Mouse (Mus musculus) left cerebral cortex, postnatal 36 days (tissue): ENCODE data around the gene Prss29. TPM values are rescaled to one million over a fixed set of nuclear protein-coding genes. Genes with fewer than 3 reads are reported as not detected.

ENCODE experiments used
- DNase-seq, 2 experiments: peaks; one replicate each; pipeline ENCODE4 v3.0.0; 2021 to 2022; ENCODE audit warnings: low spot score in 2 of 2, mixed read lengths in 1 of 2
- intact Hi-C: fragments of 180-260 bp; cut with DNase I; formaldehyde crosslinking; loops from one replicate; pipeline ENCODE4 v1.15.1; 2025
- total RNA-seq, 2 experiments: library from RNA; stranded (reverse); gene quantifications; 2 replicates each; pipeline ENCODE4 v1.2.3; 2021

The Prss29 gene
- total RNA-seq, 2 experiments from 2014 or later, result not detected

DNA sequence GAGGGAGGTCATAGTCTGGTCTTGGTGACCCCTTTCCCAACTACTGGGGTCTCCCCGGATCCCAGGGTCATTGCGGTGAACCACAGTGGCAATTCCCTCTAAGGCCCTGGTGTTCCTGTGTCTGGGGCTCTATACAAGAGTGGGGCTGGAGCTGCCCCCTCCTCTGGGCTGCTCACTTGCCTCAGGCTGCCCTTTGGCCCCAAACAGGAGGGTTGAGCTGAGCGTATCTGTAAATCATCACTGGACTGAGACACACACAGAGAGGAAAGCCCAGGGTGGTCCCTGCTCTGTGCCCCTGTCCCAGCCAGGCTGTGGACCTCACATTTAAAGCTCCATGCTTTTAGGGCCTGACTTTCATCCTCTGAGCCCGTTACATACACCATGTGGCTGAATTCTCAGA, 19.8 kb downstream of the Prss29 start:
- no peak for DNase-seq
- intact Hi-C loops, result no loop called here

DNA sequence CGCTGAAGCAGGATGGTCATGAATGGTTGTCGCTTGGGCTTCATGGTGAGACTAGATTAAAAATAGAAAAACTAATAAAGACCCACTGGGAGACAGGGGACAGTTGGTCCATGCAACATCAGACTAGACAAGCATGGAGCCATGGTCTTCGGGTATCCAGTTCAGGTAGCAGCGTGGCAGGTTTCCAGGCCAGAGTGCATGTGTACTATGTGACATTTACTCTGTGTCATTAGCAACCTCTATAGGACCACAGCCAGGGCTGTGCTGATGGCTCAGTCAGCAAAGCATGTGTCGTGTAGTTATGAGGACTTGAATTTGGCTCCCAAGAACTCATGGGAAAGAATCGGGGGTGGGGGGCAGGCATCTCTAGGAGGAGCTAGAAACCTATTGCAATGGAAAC, 21.5 kb downstream of the Prss29 start:
- no peak for DNase-seq
- intact Hi-C loops, result no loop called here

DNA sequence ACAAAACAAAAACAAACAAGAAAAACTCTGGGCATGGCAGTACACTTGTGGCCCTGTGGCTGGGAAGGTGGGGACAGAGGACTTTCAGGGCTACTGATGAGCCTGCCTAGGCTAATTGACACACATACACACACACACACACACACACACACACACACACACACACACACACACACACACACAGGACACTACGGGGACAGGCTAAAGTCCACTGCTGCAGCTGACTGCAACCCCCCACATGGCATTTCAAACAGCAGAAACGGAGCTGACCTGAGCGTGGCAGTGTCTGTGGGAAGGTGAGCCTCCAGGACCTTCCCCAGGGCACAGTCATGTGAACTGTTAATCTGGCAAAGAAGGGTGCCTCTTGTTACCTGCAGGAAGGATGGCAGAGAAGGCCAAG, 23.0 kb downstream of the Prss29 start:
- intact Hi-C loops, result no loop called here
- no peak for DNase-seq

DNA sequence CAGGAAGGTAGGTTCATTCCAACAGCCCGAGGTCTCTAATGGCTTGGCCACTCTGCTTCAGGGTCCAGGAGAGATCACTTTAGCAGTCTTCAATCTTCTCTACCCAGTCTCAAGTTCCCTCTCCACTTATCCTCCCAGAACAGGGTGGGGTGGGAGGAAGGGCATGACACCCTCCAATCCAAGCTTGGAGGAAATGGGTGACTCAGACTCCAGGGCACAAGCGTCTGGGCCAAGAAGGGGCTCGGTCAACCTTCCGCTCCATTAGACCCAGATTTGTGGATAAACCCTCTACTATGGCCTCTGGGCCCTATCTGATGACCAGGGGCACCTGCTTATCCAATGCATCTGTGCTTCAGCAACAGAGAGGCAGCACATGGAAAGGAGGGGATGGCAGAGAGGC, 27.0 kb downstream of the Prss29 start, which contains the start of gene Tpsab1:
Gene Tpsab1, minus strand, starts transcription at position 101 of the 400 bp plus-strand sequence.
- DNase-seq, result no peak
- intact Hi-C loops, result no loop called here

DNA sequence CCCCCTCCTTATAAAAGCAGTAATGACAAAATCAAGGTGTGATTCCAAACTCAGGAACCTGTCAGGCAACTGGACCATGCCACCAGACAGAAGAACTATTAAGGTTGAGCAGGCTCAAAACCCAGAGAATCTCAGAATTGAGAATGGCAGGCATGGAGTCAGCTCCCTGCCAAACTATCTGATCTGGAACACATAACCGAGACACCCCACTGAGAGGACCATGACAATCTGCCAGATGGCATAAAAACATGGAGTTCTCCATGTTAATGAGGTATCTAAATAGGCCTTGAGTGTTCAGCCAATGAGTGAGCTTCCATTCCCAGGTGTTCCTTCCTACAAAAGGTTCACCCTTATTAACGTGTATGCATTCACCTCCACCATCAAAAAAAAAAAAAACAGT, 42.8 kb downstream of the Prss29 start:
- intact Hi-C loops, result loop anchor here (5.0 kb wide), 1 partner anchor 74 kb away; no protein-coding TSS in a partner anchor
- DNase-seq, result no peak

DNA sequence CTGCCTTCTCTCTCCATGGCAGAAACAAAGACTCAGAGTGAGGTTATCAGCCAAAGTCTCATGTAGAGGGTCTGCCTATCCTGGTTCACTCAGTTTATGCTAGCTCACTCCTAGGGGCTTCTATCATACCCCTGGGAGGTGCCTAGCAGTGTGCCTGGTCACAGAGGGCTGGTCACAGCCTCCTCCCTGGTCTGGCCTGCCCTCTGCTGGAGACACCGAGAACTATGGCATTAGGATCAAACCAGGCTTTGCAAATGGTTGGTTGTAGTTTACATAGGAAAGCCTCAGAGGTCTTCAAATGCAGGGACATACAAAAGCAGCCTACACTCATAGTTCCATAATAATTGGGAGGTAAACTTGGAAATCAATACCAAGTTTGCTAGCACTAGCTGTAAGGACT, 45.3 kb downstream of the Prss29 start:
- intact Hi-C loops, result loop anchor here (1.0 to 5.0 kb wide), 2 partner anchors 29 to 76 kb away; no protein-coding TSS in a partner anchor
- peak in 1 of 2 experiments; percentile 25 for DNase-seq

DNA sequence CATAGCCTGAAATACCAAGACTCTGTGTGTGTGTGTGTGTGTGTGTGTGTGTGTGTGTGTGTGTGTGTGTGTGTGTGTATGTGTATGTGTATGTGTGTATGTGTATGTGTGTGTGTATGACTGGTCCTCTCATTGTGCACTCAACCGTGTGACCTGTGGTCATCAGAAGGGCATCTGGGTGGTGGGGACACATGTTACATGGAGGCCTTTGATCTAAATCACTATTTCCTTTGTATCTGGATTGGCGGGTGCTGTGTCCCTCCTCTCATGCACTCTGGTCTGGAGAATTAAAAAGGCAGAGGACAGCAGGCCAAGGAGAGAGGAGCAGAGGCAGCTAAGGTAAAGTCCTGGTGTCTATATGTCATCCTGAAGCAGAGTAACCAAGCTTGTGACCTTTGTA, 47.6 kb downstream of the Prss29 start, which contains the start of gene Tpsb2:
Gene Tpsb2, plus strand, starts transcription at position 301 of the 400 bp plus-strand sequence.
- intact Hi-C loops, result no loop called here
- no peak for DNase-seq

DNA sequence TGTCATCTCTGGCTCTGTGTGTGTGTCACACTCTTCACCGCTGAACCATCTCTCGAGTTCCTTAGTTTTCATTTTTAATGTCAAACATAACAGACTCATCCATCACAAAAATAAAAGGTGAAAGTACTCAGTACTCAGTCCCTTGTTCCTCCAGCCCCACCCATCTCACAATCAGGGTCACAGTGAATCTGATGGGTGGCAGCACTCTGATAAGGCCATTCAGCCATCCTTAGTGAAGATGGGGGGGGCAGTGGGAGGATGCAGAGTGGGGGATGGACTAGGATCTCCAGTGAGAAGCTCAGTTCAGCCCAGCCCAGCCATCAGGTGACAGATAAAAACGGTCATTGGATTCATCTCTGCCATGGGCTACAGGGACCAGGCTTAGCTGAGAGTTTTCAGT, 50.5 kb downstream of the Prss29 start, which contains the start of gene Tpsg1:
Gene Tpsg1, plus strand, starts transcription at position 301 of the 400 bp plus-strand sequence.
- DNase-seq, result no peak
- intact Hi-C loops, result no loop called here

Other genes with a start within 250 kb of the Prss29 start
- 10 to 100 TPM in 1 of 2 experiments, 1 to 10 TPM in 1; 9.1 to 10.3 TPM for gene Tmem204, start 235.1 kb upstream of the Prss29 start, total RNA-seq
- gene Telo2, start 202.7 kb upstream of the Prss29 start, total RNA-seq, result 10 to 100 TPM; 24.3 to 30.0 TPM
- under 1 TPM; 0.67 to 0.91 TPM for gene Ptx4, start 197.9 kb upstream of the Prss29 start, total RNA-seq
- gene Clcn7, start 185.3 kb upstream of the Prss29 start, total RNA-seq, result 10 to 100 TPM; 49.9 to 55.2 TPM
- under 1 TPM in 1 of 2 experiments, not detected in 1; 0.48 TPM for gene Ccdc154, start 156.2 kb upstream of the Prss29 start, total RNA-seq
- not detected for gene Gm38655, start 143.2 kb upstream of the Prss29 start, total RNA-seq
- gene BC003965, start 134.1 kb upstream of the Prss29 start, total RNA-seq, result 10 to 100 TPM; 20.3 to 20.6 TPM
- 10 to 100 TPM; 34.4 to 39.1 TPM for gene Unkl, start 130.3 kb upstream of the Prss29 start, total RNA-seq
- gene Gnptg, start 78.5 kb upstream of the Prss29 start, total RNA-seq, result 10 to 100 TPM; 80.5 to 80.8 TPM
- 10 to 100 TPM; 21.9 to 26.2 TPM for gene Tsr3, start 78.5 kb upstream of the Prss29 start, total RNA-seq
- 10 to 100 TPM; 12.3 to 24.4 TPM for gene Baiap3, start 62.3 kb upstream of the Prss29 start, total RNA-seq
- 100 to 1,000 TPM; 221 to 225 TPM for gene Ube2i, start 44.0 kb upstream of the Prss29 start, total RNA-seq
- not detected for gene Prss34, start 20.3 kb upstream of the Prss29 start, total RNA-seq
- not detected for gene Prss28, start 10.0 kb upstream of the Prss29 start, total RNA-seq
- gene Tpsab1, start 26.9 kb downstream of the Prss29 start, total RNA-seq, result not detected
- not detected for gene Tpsb2, start 47.7 kb downstream of the Prss29 start, total RNA-seq
- gene Tpsg1, start 50.6 kb downstream of the Prss29 start, total RNA-seq, result not detected
- 10 to 100 TPM; 29.7 to 53.7 TPM for gene Cacna1h, start 115.1 kb downstream of the Prss29 start, total RNA-seq
- 1 to 10 TPM; 1.8 to 3.5 TPM for gene Tekt4, start 136.0 kb downstream of the Prss29 start, total RNA-seq
- under 1 TPM; 0.12 to 0.16 TPM for gene Sstr5, start 178.6 kb downstream of the Prss29 start, total RNA-seq